Mouse (Mus musculus) brain, embryonic 18.5 days (tissue): ENCODE results near the gene Prex1.

Experiments
- DNase-seq: peaks from one replicate; pipeline ENCODE4 v3.0.0-alpha.2; 2012; ENCODE audit warnings: low read depth, low spot score

Gene Prex1

DNA sequence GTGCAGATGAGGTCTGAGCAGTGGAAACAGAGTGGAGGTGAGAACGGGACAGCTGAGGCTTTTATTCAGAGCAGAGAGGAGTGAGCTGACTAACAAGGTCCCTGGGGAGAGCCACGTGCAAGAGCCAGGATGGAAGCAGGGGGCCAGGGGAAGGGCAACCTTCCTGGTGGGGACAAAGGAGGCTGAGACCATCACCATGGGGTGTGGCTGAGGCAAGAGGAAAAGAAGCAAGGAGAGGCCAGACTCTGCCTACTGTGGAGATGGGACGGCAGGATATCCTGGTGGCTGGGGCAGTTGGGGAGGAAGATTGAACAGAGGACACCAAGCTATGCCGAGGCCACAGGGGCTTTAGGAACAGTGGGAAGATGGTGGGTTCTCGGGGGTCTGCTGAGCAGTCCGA lies 26.7 kb downstream of the Prex1 start:
- DNase-seq, result no peak

DNA sequence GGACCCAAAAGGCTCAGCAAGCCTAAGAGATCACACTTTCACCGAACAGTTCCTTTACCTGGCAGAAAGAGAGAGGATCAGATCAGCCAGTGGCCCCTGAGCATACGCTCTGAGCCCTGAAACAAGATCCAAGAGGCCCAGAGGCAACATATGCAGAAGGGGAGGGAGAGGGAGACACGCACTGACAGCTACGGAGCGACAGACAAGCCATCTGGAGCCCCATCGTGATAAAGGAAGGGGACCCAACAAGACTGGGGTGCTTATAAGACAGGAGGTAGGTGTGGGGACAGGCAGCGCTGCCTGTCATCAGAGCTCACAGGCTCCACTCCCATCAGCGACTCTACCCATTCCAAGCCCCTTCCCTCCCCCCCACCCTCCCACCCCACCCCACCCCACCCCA lies 27.8 kb downstream of the Prex1 start:
- no peak for DNase-seq

DNA sequence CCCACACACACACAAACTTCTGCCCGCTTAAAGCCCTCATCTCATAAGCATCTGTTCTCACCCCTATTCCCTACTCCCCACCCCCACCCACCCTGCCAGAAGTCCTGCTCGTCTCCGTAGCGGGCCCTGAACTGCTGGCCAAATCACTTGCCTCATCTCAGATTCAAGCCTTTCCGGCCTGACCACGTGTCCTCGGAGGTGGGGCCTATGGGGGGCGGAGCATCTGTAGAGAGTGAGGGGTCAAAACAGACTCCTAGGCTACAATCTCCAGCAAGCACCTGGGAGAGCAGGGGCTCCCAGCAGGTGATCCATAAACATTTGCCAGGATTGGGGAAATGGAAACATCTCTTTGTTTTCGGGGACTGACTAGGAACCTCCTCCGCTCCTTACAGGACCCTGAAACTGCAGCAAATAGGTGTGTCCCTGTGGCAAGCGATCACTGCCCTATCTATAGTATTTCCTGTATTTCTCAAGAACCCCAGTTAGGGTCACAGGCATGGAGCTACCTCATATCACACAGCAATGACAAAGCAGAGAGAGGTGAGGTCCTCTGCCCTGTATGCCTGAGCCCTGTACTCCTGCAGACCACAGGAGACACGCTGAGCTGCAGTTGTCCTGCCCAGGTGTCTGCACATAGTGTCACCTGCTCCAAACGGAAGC lies 29.6 kb downstream of the Prex1 start:
- DNase-seq, result no peak

DNA sequence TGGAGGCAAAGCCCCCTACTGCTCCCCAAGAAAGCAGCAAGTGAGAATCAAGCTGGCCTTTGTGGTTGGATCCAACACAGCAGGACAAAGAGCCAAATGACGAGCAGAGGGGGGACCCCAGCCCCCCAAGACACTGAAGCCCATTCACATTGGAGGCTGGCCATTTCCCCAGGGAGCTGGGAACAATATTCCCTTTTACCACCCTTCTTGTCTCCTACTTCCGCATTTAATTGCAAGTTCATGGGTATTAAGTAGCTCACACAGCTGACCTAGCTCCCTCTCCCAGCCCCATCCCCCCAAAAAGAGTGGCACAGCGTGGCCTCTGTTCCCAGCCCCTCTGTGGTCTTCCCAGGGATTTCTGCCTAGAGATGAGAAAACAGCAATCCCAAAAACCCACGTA lies 30.8 kb downstream of the Prex1 start:
- DNase-seq, result no peak

DNA sequence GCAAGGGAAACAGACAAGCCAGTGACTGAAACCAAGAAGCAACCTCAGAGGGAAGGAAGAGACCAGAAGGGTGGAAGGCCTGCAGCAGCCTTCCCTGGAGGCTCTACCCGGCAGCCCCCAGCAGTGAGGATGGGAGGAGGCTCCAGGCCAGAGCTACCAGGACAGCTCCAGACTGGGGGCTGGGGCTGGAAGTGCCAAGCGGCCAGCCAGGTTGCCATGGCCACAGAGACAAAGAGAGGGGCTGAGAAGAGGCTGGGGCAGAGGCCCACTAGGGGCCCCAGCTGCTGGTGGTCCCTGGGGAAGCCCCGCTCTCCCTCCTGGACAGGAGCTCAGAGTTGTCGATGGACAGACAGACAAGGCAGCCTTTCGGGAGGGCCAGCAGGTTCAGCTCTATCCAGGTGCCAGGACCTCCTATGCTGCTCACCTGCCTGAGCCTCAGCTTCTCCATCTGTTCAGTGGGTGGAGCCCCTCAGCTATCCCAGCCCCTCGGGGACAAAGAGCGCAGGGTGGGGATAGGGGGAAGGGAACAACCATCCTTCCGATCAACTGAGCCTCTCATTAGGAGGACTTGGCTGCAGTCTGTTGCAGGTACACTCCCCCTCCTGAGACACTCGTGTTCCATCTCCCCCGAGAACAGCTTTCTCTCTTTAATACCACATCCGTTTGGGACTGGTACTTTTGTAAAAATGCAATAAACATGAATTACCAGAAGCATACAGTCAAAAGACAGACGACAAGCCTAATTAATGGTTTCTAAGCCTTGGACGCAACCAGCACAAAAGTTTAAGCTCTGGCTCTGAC lies 34.5 kb downstream of the Prex1 start:
- DNase-seq, result no peak

DNA sequence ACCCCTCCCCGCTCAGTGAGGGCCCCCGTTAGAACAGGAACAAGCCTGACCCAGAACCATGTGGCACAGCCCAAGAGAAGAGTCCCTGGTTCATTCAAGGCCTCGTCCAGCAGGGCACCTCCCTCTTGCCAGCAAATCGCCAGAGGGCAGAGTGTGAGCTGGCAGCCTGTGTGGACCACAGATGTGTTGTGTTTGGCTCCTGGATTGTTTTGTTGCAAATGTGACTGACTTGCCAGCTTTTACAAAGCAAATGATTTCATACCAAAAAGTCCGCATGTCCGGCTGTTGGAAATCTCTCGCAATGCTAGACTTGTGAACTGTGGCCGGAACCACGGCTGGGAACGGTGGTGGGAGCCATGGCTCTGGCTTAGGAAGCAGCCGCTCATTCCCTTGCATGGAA lies 36.7 kb downstream of the Prex1 start:
- no peak for DNase-seq

DNA sequence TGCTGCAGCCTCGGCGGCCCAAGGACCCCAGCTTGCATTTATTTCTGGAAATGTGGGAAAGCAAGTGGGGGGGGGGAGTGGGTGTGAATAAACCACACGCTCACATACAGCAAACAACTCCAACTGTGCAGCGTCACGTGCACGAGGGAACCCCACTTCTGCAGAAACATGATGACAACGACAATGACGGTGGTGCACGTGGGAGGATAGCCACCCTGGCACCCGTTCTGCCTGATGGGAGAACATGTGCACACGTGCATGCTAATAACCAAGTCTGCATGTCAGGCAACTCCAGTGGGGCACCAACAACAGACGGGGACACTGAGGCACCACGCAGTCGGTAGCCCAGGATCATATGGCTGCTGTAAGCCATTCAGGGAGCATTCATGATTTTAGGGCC lies 37.1 kb downstream of the Prex1 start:
- DNase-seq, result no peak

DNA sequence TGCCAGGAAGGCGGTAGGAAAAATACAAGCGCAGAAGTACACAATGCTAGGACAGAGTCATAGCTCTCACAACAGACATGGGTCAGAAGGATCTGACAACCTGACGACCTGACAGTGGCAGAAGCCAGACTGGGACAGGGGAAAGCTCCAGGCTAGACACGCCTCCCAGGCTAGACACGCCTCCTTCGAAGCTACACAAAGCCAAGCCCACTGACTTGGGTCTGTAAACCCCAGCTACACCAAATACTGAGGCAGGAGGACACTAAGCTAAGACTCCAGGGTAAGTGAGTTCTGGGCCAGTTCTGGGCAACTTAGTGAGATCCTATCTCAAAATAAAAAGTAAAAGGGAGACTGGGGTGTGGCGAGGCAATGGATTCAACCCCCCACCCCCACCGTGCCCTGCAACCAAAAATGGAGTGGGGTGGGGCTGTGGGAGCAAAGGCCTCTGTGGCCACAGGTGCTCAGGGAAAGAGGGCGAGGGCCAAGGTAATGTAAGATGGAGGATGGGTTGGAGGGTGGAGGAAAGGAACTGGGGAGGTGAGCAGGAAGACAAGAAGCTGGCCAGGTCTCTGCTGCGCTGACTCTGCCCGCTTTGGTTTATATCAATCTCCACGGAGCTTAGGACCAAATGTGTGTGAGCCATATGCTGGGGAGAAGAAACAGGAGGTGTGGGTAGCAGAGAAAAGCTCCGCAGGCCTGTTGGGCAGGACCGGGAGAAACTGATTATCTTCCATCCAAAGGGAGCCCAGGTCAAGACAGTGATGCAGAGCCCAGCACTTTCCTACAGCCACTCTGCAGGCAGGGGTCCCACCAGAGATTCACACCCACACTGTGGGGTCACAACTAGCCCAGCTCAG lies 37.8 kb downstream of the Prex1 start:
- DNase-seq, result no peak

DNA sequence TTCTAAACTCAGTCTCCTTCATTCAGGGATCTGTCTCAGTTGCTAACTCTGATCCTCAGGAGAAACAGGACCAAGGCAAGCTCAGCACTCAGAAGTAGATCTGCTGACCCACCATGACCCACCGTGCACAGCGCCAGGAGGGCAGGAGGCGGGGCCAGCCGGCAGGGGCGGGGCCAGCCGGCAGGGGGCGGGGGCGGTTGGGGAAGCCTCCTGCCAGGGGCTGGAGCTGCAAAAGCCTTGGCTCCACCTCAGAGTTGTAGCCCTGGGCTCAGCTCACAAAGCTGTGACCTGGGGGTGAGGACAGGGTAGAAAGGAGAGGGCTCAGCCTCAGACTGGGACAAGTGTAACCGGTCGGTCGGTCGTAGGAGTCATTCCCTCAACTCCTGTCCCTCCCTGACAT lies 38.9 kb downstream of the Prex1 start:
- DNase-seq, result no peak

DNA sequence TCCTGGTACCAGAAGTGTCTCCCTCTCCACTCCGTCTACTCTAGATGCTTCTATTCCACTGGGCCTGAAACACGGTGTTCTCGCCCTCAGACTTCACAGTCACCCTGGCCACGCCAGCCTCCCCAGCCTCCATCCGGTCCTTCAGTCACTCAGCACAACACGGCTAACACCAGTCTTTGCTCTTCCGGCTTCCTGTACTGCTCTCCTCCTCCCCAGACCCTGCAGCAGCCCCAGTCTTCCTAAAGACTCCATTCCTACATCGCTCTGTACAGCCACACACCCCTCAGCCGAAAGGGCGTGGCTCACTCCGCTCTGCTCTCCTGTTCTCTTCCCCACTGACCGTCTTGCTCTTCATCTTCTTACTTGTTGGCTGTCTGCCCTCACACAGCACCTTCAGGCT lies 39.7 kb downstream of the Prex1 start:
- DNase-seq, result no peak

DNA sequence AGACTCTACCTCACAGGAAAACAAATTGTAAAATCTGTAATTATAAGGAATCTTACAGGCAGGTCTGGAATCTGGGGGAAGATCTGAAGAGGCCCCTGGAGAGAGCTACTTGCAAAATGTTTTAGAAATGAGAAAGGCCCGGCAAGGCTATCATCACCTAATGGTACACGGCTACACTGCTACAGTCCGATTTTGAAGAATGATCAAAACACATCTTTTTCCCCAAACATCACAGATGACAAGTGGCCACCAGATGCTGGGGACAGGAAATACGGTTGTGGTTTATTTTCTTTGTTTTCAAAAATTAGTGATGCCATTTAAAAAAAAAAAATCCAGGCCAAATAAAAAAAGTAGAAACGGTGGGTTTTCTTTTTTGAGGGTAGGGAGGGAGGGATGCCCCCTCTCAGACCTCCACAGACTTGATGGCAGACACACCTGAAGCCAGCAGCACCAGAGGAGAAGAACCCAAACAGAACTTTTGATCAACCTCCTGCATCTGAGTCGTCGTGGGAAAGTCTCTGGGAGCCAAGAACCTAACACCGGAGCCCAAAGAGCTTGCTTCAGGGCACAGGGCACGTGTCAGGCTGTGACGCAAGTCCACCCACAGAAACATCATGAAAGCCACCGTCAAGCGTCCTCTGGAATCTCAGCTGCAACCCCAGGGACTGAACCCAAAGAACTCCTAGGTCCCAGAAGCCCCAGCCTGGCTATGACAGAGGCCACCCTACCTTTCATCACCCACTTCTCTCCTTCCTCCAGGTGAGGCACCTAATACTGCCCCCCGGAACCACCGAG lies 41.3 kb downstream of the Prex1 start:
- no peak for DNase-seq

DNA sequence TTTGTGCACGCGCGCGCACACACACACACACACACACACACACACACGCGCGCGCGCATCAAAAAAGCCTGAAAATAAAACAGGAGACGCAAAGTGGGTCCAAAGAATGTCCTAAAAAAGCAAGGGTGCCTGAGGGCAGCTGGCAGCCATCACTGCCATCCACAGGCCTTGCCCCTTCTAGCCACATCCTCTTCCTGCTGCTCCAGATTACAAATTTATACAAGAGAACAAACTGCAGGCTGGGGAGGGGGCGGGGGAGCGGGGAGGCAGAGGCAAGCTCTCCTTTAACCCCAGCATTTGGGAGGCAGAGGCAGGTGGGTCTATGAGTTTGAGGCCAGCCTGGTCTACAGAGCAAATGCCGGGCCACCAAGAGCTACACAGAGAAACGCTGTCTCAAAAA lies 42.0 kb downstream of the Prex1 start:
- no peak for DNase-seq

DNA sequence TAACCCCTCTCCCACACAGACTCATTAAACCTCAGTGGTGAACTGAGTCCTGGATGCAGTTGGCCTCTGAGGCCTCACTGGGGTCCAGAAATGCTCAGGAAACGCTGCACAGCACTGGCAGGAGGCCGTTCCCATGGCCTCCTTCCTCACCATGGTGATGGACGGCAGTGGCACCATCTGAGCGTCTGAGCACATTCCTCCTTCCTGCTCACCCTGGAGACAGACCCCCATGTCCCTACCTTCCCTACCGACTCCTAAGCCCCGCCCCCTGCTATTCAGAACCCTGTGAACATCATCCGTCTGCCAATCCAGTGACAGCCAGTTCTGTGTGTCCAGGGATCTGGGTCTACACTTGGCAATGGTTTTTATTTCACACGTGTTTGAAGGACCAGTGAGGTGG lies 42.6 kb downstream of the Prex1 start:
- DNase-seq, result no peak

DNA sequence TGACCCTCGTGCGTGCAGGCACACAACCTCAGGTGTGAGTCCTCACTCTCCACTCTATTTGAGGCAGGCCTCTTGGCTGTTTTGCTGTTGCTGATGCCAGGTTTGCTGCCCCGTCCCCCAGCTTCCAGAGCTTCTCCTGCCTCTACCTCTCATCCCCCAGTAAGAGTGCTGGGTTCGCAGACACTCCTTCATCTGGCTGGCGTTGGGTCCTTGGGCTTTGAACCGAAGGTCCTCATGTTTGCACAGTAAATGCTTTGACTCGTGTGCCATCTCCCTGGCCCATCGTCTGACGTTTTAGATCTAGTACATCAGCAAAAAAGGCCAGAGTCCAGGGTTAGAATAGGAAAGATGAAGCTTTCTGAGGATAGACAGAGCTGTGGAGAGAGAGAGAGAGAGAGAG lies 43.7 kb downstream of the Prex1 start:
- no peak for DNase-seq

DNA sequence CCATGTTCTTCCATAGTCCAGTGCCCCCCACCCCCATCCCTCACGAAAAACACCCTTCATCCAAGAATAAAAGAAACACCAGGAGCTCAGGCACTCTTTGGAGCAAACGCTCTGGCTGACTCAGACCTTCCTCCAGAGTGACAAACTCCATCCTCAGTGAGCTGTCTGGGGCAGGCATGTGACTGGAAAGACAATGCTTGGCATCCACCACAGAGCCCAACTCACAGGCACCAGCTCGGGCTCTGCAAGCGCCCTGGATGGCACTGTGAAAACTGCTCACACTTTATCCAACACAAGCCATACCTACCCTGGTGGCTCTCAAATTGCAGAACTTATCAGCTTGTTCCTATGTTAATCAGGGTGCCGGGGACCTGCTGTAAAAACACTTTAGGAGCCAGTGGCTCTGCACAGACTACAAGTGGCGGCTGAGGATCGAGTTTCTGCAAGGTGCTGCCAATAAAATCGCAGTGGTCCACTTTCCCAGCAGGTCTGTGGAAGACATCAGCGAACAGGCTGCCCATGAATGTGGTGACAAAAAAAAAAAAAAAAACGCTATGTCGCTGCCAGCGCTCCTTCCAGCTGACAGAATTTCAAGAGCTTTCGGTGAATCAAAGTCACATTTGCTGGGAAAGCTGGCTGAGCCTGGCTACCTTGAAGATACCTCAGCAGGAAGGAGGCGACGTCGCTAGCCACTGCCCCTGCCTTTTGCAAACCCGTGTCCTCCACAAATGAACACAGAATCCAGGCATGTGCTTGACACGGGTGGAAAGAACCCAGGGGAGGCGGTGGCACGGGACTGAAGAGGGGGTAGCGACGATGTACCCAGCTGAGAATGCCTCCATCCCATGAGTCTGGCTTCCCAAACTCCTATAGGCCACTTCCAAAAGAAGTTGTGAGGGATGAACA lies 45.6 kb downstream of the Prex1 start:
- no peak for DNase-seq

DNA sequence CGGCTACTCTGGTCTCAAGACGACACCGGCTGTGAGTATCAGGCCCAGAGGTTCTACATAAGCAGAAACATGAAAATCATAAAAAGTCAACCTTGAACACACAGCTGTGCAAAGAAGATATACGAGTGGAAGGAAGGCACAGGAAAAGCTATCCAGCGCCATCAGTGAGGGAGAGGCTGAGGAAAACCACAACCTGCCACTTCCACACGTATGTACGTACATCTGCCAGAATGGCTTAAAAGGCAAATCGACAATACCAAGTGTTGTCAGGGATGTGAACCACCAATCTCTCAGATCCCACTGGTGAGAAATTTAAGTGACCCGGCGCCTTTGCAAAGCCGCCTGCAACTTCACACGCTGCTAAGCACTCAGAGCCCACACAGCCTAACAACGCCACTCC lies 47.5 kb downstream of the Prex1 start:
- no peak for DNase-seq

DNA sequence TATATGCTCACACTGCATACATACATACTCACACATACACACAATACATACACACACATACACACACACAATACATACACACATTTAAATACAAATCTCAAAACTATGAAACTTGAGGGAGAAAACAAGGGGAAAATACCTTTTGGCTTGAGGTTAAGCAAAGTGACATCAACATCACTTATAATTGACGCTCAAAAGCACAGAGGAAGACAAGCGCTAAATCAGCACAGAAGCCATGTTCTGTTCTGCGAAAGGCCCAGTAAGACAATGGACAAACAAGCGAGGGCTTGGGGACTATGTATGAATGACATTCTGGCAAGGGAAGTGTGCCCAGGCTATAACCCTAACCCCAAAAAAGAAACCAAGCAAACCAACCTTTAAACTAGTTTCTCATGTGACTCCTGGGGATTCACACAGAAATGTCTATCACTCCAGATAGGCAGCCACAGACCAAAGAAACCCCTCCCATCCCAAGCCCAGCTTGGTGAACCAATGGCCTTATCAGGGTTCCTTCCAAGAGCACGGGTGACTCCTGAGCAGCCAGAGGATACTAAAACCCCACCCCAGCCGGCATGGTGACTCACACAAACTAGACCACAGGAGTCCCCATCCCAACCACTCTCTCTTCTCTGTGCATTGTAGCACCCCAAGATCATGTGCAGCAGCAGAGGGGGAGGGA lies 48.2 kb downstream of the Prex1 start:
- no peak for DNase-seq

DNA sequence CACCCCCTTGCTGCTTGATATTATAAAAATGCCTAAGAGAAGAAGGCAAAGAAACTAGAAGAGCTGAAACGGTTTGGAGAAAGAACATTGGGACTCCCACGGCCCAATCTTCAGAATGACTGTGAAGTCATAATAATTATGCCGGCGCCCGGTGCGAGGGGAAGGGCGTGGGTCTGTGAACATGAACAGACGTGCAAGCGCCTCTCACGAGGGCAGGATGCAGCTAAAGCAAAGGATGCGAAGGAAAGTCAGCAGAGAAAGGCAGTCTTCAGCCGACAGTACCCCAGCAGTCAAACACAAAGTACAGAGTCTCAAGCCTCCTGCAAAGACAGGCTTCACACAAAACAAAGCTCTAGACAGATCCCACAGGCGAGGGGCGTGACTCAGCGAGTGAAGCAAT lies 49.1 kb downstream of the Prex1 start:
- DNase-seq, result no peak

DNA sequence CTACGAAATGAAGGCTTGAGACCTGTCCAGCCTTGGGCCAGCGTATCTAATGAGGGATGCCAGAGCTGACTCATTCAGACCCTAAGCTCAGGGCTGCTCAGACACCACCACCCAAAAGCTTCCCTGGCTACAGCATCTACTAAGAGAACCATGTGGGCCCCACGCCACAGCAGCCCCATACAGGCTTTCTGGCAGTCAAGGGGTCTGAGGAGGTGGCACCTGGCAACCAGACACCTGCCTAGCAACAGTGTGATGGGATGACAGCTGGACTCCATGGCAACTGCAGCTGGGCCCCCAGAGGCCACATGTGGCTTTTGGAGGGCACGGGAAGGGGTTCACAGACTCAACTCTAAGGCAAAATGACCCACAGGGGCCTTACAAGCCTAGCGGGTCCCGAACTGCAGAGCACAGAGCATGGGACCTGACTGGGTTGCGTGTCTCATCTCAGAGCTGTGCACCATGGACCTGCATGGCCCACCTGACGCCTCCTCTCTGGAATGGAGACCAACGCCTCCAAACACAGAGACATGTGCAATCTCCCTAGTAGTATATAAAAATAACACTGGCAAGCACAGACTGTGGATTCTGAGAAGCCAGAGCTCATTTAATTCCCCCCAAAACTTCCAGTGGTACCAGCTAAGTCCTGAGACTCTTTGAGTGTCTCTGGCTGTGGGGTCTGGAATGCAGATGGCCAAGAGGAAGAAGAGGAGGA lies 50.2 kb downstream of the Prex1 start:
- no peak for DNase-seq
